Mouse (Mus musculus) gastrocnemius, adult 2 months (tissue): ENCODE measurements at regions not wholly inside any gene's neighbourhood (a gene's known extent, or its start where the extent isn't known, plus 50 kb on each side); places are given as distances from the start of the nearest gene placed in this dataset.

Experiments used
- DNase-seq: peaks from one replicate; pipeline ENCODE4 v3.0.0; 2022
- H3K27ac ChIP-seq: fragments of 200-600 bp; 2 replicates; pipeline ENCODE4 v1.8.1; 2022; ENCODE audit warnings: mild to moderate bottlenecking
- H3K4me3 ChIP-seq: fragments of 200-600 bp; 2 replicates; pipeline ENCODE4 v1.8.1; 2022; ENCODE audit warnings: mild to moderate bottlenecking, moderate library complexity
- CTCF ChIP-seq: fragments of 200-600 bp; IDR thresholded peaks from 2 replicates; pipeline ENCODE4 v1.8.1; 2022; ENCODE audit warnings: antibody characterized with exemption, mild to moderate bottlenecking, moderate library complexity
- intact Hi-C: fragments of 180-260 bp; cut with DNase I; formaldehyde crosslinking; loops from one replicate; pipeline ENCODE4 v1.15.1; 2025

DNA sequence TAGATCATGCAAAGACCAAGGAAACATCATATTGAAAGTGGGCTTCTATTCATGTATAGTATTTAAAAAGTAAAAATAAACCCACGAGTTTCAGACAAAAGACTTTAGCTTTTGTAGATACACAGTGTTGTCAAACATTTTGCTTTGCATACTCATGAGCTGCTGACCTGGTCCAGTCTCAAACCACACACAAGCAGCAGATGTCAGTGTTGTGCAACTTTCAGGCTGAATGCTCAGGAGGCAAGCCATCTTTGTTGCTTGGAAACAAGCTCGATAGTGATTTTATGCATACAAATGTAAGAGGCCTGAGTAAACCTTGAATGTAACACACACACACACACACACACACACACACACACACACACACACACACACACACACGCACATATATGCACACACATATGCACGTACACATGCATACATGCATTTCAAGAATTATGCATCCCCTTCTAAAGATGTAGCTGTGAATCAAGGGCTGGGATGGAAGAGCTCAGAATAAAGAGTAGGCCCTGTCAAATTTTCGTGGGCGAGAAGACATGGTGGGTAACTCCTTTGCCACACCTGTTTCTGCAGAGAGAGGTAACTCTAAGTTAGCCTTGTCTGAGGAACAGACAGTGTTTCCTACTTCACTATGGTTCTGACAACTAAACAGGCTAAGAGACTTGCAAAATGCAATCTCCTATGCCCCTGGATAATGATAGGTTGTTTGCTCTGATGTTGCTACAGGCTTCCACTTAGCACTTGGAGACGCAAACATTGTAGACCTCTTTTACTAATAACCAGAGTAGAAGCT, 498.5 kb downstream of the Tox3 start:
- TF ChIP-seq CTCF = peak; percentile 48
- intact Hi-C loops = loop anchor here (5.0 to 10.0 kb wide), 2 partner anchors 855 to 943 kb away; no protein-coding TSS in a partner anchor
- Histone ChIP-seq H3K27ac (no peak overlapping the region), H3K4me3 (no peak overlapping the region)
- DNase-seq = peak; percentile 21

DNA sequence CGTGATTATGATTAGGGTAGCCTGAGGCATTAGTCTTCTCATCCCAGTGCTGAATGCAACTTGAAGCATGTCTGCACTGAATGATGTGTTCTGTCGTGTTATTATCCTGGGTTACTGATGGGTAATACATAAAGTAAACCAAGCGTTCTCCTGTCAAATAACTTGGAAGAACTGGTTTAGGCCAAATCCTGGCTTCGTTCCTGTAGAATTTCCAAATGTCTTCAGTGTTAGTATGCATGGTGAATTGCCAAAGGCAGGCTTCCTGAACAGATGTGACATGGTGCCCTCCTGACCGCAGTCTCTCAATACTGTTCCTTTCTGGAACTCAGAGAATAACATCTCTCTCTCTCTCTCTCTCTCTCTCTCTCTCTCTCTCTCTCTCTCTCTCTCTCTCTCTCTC, 509.6 kb downstream of the Tox3 start:
- TF ChIP-seq CTCF = no peak
- DNase-seq = no peak

DNA sequence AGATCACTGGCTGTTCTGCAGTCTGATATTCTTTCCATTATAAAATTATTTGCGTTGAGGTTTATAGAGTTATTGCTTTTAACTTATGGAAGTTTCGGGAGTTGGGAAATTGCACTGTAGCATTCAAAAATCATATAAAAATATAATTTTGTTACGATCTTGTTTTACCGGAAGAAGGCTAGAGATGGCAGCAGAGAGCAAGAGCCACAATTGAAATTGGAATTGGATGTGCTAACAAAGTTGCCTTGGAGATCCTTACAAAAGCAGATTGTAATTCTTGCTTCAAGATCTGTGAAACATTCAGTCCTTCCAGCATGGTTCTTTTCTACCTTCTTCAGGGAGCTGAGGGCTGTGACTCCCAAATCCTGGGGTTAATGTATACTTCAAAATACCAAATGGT, 514.4 kb downstream of the Tox3 start:
- Histone ChIP-seq H3K4me3 (no peak overlapping the region), H3K27ac (no peak overlapping the region)
- peak; percentile 34 for TF ChIP-seq CTCF
- DNase-seq = no peak
- intact Hi-C loops = no loop called here

More for the DNA sequence above, 509.6 kb downstream of the Tox3 start:
- no peak overlapping the region for H3K4me3 ChIP-seq
- intact Hi-C loops = no loop called here
- H3K27ac ChIP-seq = no peak overlapping the region

DNA sequence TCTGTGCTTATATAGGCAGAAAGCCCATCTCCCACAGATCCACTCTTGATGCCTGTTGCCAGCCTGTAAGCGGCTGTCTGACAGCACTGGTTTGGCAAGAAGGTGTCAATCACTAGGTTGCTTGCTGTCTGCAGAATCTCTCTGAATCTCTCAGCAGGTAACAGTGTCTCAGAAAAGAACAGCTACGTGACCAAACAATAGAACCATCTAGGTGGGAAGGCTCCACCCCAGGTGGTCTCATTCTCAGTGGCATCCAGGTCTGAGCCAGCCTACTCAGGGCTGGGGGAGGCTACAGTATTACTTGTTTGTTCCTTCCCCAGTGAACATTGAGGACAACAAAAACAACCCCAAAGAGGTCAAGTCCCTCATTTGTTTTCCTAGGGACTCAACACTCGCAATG, 523.6 kb downstream of the Tox3 start:
- Histone ChIP-seq H3K27ac (no peak overlapping the region), H3K4me3 (no peak overlapping the region)
- TF ChIP-seq CTCF = no peak
- DNase-seq = no peak
- intact Hi-C loops = no loop called here

DNA sequence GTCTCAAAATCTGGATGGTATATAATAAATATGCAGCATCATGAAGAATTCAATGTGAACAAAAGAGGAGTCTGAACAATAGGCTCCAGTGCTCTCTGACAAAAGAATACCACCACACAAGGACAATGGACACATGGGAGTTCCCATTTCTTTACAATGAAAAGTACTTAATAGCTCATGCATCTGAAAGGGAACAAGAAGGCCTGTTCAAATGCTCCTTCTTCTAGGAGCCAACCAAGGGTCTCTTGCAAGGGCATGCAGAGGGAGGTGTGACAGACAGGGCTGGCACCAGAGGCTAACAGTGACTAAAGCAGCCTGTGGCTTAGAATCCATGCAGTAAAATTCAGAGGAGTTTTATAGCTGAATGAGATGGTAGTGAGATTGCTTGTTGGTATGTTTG, 524.5 kb downstream of the Tox3 start:
- no peak for TF ChIP-seq CTCF
- no peak for DNase-seq
- no peak overlapping the region for H3K4me3 ChIP-seq
- H3K27ac ChIP-seq = no peak overlapping the region
- intact Hi-C loops = no loop called here

DNA sequence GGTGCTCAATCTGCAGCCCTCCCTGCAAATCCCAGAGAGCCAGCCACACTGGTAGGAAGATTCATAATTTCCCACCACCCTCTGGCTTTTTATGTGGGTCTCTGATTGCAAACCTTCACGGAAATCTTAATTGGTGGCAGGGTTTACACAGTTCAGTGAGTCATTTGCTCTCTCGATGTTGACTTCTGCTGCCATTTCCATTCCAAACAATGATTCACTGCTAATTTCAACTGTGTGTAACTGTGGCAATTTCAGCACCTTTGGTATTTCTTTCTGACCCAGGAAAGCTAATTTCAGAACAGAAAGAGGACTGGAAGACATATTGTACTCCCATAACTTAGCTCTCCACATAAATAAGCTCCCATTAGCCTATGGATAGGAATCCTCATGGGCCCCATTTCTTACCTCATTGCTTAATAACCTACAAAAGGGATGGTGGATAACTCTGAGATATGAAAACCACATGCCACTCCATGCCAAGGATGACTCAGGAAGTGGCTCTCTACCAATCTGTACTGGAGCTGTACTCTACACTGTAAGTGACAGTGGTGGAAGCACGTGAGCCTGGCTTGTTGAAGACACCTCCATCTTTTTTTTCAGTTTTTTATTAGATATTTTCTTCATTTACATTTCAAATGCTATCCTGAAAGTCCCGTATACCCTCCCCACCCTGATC, 536.0 kb downstream of the Tox3 start:
- no peak for TF ChIP-seq CTCF
- intact Hi-C loops = no loop called here
- H3K27ac ChIP-seq = no peak overlapping the region
- no peak for DNase-seq
- H3K4me3 ChIP-seq = no peak overlapping the region

DNA sequence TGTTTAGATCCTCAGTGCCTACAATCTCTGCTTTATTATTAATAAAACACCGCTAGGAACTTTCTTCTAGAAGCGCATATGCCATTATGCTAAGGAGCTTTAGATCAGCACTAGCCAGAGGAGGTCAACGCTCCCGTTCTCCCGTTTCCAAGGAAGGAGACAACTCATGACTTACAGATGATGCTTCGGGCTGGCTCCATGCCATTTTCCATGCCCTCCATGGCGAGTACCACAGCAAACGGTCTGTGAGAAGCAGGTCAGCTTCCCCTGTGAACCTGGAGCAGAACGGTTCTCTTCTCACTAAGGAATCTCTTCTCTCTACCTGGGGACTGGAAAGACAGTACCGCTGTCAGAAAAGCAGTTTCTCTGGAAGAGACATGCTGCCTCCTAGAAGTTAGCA, 559.8 kb downstream of the Tox3 start:
- no peak overlapping the region for H3K27ac ChIP-seq
- TF ChIP-seq CTCF = no peak
- no peak overlapping the region for H3K4me3 ChIP-seq
- intact Hi-C loops = no loop called here
- no peak for DNase-seq

DNA sequence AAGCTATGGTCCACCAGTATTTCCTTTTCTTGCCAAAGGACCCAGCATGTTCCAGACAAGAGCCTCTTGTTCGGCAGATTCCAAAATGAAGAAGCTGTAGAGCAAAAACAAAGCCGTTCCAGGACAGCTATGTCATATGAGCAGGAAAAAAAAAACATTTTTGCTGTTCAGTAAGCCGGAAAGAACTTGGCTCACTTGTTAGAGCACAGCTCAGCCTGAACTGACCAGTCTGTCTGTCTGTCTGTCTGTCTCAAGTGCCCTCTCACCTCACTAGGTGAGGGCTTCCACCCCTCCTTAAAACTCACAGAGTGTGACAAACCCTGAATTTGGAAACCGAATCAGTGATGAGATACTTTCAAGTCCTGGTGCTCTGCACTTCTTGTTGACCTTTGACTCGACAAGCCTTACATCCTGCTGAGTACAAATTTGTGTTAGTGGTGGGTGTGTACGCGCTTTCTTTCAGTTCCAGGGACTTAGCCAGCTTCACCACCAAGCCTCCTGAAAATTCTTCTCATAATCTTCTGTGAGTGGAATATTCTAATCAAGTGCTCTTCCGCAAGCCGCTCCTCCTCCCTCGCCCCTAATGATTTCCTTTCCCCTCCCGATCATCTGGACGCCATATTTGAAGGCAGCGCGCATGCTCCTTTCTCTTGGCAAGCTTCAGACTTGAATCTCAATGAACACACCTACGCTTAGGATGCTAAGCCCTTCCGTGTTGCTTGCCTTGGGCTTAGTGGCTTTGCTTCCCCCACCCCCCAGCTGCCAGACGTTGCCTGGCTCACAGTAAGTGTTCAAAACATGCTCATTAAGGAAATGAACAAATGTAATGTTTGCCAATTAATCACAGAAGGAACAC, 560.9 kb downstream of the Tox3 start:
- intact Hi-C loops = no loop called here
- no peak for DNase-seq
- no peak for TF ChIP-seq CTCF
- H3K4me3 ChIP-seq = no peak overlapping the region
- no peak overlapping the region for H3K27ac ChIP-seq

DNA sequence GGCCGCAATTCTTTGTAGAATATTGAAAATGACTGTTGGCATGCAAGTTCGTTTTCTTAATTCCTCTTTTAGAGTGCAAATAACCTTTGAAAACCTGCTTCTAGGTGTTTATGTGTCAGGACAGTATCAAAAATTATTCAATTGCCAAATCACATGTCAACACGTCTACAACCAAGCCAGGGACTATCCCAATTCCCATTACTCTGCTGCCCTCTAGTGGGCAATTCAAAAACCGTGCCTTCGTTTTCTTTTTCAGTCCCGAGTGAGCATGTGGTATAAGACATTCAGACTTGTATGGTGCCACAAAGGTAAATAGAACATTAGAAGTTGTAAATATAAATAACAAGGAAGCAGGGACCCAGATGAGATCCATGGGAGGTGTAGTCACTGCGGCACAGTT, 563.1 kb downstream of the Tox3 start:
- peak; percentile 86 for TF ChIP-seq CTCF
- intact Hi-C loops = no loop called here
- H3K27ac ChIP-seq = no peak overlapping the region
- no peak overlapping the region for H3K4me3 ChIP-seq
- DNase-seq = peak; percentile 38

DNA sequence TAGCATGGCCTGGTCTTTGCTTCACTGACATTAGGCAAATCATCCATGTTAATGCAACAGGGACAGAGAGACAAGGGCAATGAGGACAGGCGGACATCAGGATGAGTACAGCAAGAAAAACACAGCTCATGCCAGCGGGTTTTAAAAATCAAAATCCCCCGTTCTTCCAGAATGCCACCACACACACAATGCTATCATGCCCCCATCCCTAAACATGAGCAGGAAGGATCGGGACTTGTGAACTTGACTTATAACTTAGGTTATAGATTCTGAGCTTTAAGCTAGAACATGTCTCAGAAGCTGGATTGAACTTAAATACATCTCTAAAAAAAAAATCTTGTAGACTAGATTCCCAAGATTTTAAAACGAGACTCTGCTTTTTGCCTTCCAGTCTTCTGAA, 564.8 kb downstream of the Tox3 start:
- Histone ChIP-seq H3K4me3 (no peak overlapping the region), H3K27ac (no peak overlapping the region)
- no peak for DNase-seq
- intact Hi-C loops = no loop called here
- TF ChIP-seq CTCF = no peak

DNA sequence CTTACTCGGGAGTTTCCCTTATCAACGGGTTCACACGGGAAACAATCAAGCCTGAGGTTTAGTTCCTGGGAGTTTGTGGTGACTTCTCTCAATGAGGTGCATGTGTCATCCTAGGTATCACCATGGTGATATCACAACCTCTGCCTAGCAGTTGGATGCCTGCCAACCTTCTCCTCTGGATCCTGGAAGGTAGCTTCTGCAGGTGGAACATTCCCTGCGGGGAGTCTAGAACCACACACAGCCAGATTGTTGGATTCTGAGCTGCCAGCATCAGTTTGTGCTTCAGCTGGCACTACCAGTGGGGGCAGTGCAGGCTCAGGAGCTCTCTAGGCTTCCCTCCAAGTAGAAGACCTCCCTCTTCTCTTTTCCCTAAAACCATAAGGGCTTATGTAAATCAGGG, 581.8 kb downstream of the Tox3 start:
- intact Hi-C loops = no loop called here
- Histone ChIP-seq H3K27ac (no peak overlapping the region), H3K4me3 (no peak overlapping the region)
- no peak for TF ChIP-seq CTCF
- no peak for DNase-seq

DNA sequence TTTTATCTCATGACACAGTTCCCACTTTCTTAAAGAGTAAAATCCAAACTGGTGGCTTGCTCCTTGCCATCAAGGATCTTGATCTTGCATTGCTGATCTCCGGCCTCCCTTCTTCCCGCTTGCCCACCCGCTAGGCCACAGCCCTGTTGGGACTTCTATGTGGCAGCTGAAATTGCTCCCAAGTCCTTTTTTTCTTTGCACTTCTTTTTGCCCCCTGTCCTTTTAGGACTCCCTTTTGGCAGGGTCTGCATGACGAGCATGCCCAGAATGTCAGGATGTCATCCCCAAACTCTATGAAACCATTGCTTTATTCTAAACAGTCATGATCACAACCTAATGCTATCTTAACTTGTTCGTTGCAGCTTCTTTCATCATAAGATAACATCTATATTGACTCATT, 588.6 kb downstream of the Tox3 start:
- intact Hi-C loops = no loop called here
- DNase-seq = no peak

DNA sequence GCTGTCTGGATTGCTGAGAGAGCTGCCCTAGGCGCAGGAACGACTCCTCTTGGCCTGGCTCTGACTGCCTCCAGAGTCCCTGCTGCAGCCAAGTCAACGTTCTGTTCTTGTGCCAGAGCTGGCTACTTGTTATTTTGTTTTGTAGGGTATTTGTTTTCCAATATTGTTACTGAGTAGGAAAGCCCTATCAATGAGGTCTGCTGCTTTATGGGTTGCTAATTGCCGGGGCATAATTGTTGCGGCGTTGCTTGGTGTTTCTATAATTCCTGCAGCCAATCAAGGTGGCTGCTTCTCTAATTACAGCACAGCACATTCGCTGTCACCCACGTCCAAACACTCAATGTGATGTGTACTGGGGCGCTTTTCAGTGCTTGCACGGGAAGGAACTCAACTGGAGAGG, 589.4 kb downstream of the Tox3 start:
- no peak for TF ChIP-seq CTCF
- intact Hi-C loops = no loop called here
- no peak for DNase-seq
- Histone ChIP-seq H3K4me3 (no peak overlapping the region), H3K27ac (no peak overlapping the region)

More for the DNA sequence above, 588.6 kb downstream of the Tox3 start:
- TF ChIP-seq CTCF = no peak
- H3K27ac ChIP-seq = no peak overlapping the region
- no peak overlapping the region for H3K4me3 ChIP-seq
